Mouse (Mus musculus): ENCODE data around the gene Olfr1351. TPM values are rescaled to one million over a fixed set of nuclear protein-coding genes. Genes with fewer than 3 reads are reported as not detected.
"Not testable (repeated sequence)": the region's sequence is repeated elsewhere in the genome, so short reads cannot be mapped to it uniquely, and the experiment has no call there.

Olfr1351 gene
- not detected in 2 replicates for polyA plus RNA-seq (2015; fragmentation: Nextera tagmentation; extraction: Ambion mirVana)

DNA sequence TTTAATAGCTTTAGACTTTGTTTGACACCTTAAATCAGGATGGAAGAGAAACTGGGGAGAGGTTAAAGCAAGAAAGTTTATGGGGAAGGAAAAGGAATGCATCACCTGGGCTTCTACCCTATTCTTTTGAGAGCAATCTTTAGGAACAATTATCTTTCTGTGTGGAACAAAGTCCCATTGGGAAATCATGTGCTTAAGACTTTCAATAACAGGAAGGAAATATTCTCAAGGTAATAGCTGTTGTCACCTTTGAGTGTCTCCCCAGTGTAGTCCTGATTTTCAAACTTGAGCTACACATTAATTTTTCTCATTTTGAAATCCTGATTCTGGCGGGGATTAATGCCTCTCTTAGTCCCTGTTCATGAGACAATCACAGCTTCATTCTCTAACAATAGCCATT, at the start of gene Olfr1351:
Olfr1351 (plus strand) TSS at position 301 of the 400 bp plus-strand sequence.
- WGBS: 74% methylated on average over 1 of the region's 1 CpGs
- H3K9me3 ChIP-seq (replicated peaks; ENCODE audit: low read length): no peaks in the 10 kb centered on the region
- no peaks in the 10 kb centered on the region for H3K27me3 ChIP-seq (ENCODE audit: insufficient read depth, low read length)
- H3K4me3 ChIP-seq (replicated peaks; ENCODE audit: low read depth, low read length): no peak within 1 kb of the TSS
- H3K27ac ChIP-seq: no peak within 1 kb of the TSS
- no peak within 1 kb of the TSS for H3K4me2 ChIP-seq (ENCODE audit: low read length)
- DNase-seq (ENCODE audit: low spot score) (no peak), ATAC-seq (replicated peaks; ENCODE audit: low FRiP score, low read depth) (no peak)
- H3K36me3 ChIP-seq (ENCODE audit: insufficient read depth, low read length): no peaks in the 10 kb centered on the region
- H3K4me1 ChIP-seq (replicated peaks; ENCODE audit: insufficient read depth, low read length): no peaks in the 10 kb centered on the region
- H3K9ac ChIP-seq (ENCODE audit: low read depth, low read length): no peak within 1 kb of the TSS
- no peak for TF ChIP-seq CTCF (IDR thresholded peaks at IDR 0.05; ENCODE audit: low read depth)

DNA sequence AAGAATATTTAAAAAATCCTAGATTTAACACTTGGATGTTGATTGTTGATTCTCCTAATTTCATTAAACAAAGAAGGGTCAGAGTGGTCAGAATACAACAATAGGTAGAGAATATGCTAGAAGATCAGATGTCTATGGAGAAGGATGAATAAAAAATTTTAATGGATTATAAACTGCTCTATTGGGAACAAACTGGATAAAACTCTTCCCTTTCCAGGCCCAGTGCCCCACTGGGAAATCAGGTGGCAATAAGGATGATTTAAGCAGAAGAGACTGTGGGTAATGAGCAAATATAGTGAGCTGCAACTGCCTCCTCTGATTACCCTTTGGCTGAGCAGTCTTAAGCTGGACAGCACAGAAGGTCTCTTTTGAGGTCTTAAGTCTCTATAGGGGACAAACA, 49.3 kb upstream of the Olfr1351 start, which contains the start of gene Olfr1353:
Olfr1353 (plus strand) TSS at position 301 of the 400 bp plus-strand sequence.
- H3K27me3 ChIP-seq (ENCODE audit: insufficient read depth, low read length); H3K36me3 ChIP-seq (ENCODE audit: insufficient read depth, low read length); H3K27ac ChIP-seq; H3K4me2 ChIP-seq (ENCODE audit: low read length); H3K4me1 ChIP-seq (replicated peaks; ENCODE audit: insufficient read depth, low read length); H3K9me3 ChIP-seq (replicated peaks; ENCODE audit: low read length); ATAC-seq (replicated peaks; ENCODE audit: low FRiP score, low read depth); DNase-seq (ENCODE audit: low spot score); H3K9ac ChIP-seq (ENCODE audit: low read depth, low read length); H3K4me3 ChIP-seq (replicated peaks; ENCODE audit: low read depth, low read length): not testable (repeated sequence)

DNA sequence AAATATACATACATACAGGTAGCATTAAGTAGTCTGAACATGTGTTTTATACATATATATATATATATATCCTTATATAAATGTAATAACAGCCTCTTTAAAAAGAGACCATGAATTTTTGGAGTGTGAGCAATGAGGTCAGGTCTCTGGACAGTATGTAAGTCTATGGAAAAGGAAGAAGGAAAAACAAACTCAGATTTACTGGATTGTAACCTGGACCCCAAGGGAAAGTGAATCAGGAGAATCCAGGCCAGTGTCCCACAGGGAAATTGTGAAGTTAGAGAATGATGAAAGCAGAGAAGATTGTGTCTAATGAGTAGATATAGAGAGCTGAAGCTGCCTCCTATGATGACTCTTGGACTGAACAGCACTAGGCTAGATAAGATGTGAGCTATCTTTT, 31.5 kb upstream of the Olfr1351 start, which contains the start of gene Olfr1352:
Olfr1352 (plus strand) TSS at position 301 of the 400 bp plus-strand sequence.
- ATAC-seq (replicated peaks; ENCODE audit: low FRiP score, low read depth) (no peak), DNase-seq (ENCODE audit: low spot score) (no peak)
- no peak within 1 kb of the TSS for H3K4me3 ChIP-seq (replicated peaks; ENCODE audit: low read depth, low read length)
- no peaks in the 10 kb centered on the region for H3K27me3 ChIP-seq (ENCODE audit: insufficient read depth, low read length)
- H3K4me1 ChIP-seq (replicated peaks; ENCODE audit: insufficient read depth, low read length): no peaks in the 10 kb centered on the region
- no peak for TF ChIP-seq CTCF (IDR thresholded peaks at IDR 0.05; ENCODE audit: low read depth)
- H3K4me2 ChIP-seq (ENCODE audit: low read length): no peak within 1 kb of the TSS
- no peak within 1 kb of the TSS for H3K9ac ChIP-seq (ENCODE audit: low read depth, low read length)
- H3K36me3 ChIP-seq (ENCODE audit: insufficient read depth, low read length): no peaks in the 10 kb centered on the region
- H3K27ac ChIP-seq: no peak within 1 kb of the TSS
- H3K9me3 ChIP-seq (replicated peaks; ENCODE audit: low read length): no peaks in the 10 kb centered on the region

DNA sequence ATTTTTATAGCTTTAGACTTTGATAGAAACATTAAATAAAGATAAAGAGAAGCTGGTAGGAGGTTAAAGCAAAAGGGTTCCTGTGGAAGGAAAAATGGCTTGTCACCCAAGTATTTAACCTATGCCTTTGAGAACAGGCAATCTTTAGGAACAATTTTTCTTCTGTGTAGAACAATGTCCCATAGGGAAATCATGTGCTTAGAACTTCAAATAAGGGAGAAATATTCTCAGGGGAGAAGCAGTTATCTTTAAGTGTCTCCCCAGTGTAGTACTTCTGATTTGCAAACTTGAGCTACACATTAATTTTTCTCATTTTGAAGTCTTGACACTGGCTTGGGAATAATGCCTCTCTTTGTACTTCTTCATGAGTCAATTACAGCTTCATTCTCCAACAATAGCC, 16.2 kb downstream of the Olfr1351 start, which contains the start of gene Olfr57:
Olfr57 (plus strand) TSS at position 301 of the 400 bp plus-strand sequence.
- no peak within 1 kb of the TSS for H3K4me3 ChIP-seq (replicated peaks; ENCODE audit: low read depth, low read length)
- DNase-seq (ENCODE audit: low spot score) (no peak), ATAC-seq (replicated peaks; ENCODE audit: low FRiP score, low read depth) (no peak)
- no peak within 1 kb of the TSS for H3K4me2 ChIP-seq (ENCODE audit: low read length)
- no peak within 1 kb of the TSS for H3K27ac ChIP-seq
- H3K36me3 ChIP-seq (ENCODE audit: insufficient read depth, low read length): no peaks in the 10 kb centered on the region
- no peaks in the 10 kb centered on the region for H3K9me3 ChIP-seq (replicated peaks; ENCODE audit: low read length)
- no peaks in the 10 kb centered on the region for H3K4me1 ChIP-seq (replicated peaks; ENCODE audit: insufficient read depth, low read length)
- H3K9ac ChIP-seq (ENCODE audit: low read depth, low read length): no peak within 1 kb of the TSS
- TF ChIP-seq CTCF (IDR thresholded peaks at IDR 0.05; ENCODE audit: low read depth): no peak
- no peaks in the 10 kb centered on the region for H3K27me3 ChIP-seq (ENCODE audit: insufficient read depth, low read length)

DNA sequence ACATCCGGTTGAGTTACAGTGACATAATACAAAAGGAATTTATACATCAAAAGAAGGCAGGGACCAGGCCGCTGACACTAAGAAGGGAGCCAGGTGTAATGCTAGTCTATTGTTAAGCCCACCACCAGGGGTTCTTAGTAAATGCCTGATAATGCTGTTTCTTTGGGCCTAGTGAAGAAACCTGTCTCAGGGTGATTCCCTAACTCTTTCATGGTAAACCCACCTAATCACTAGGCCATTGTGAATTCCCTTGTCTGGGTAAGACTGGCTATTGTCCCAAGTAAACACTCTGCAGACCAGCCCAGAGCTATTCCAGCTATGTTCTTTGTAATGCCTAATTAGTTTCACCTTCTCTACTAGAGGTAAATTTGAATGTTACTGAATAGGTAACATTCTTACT, 30.2 kb downstream of the Olfr1351 start:
- not testable (repeated sequence) for H3K27ac ChIP-seq; H3K4me2 ChIP-seq (ENCODE audit: low read length); H3K4me3 ChIP-seq (replicated peaks; ENCODE audit: low read depth, low read length); H3K9ac ChIP-seq (ENCODE audit: low read depth, low read length); H3K27me3 ChIP-seq (ENCODE audit: insufficient read depth, low read length); H3K4me1 ChIP-seq (replicated peaks; ENCODE audit: insufficient read depth, low read length); H3K36me3 ChIP-seq (ENCODE audit: insufficient read depth, low read length); H3K9me3 ChIP-seq (replicated peaks; ENCODE audit: low read length); ATAC-seq (replicated peaks; ENCODE audit: low FRiP score, low read depth); DNase-seq (ENCODE audit: low spot score)
- WGBS: 90% methylated on average over 2 of the region's 2 CpGs

DNA sequence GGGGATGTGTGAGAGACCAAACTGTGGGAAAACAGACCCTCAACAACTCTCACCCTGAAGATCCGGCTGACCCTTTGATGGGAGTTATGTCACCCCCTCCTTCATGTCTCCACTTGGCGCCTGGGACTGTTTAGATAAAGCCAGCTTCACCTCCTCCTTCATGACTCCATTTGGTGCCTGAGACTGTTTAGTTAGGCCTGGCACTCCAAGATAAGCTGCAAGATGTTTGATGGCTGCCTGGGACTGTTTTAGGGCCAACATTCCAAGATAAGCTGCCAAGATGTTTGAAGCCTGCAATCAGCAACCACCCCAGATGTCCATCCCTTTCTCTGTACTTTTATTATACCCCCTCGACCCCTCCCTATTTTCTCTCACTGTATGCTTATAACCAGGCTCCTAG, 45.1 kb downstream of the Olfr1351 start:
- not testable (repeated sequence) for ATAC-seq (replicated peaks; ENCODE audit: low FRiP score, low read depth); H3K27ac ChIP-seq; H3K27me3 ChIP-seq (ENCODE audit: insufficient read depth, low read length); DNase-seq (ENCODE audit: low spot score); H3K36me3 ChIP-seq (ENCODE audit: insufficient read depth, low read length); H3K4me2 ChIP-seq (ENCODE audit: low read length); H3K9me3 ChIP-seq (replicated peaks; ENCODE audit: low read length); H3K4me1 ChIP-seq (replicated peaks; ENCODE audit: insufficient read depth, low read length); H3K9ac ChIP-seq (ENCODE audit: low read depth, low read length); H3K4me3 ChIP-seq (replicated peaks; ENCODE audit: low read depth, low read length)
- WGBS: 73% methylated on average over 3 of the region's 3 CpGs

Other genes starting within 250 kb of the Olfr1351 start
- gene Slc1a6, start 232.0 kb upstream of the Olfr1351 start, polyA plus RNA-seq (2015; fragmentation: Nextera tagmentation; extraction: Ambion mirVana): 0.34 and 0.59 TPM in 2 replicates
- not detected in 2 replicates for gene Olfr1356, start 160.3 kb upstream of the Olfr1351 start, polyA plus RNA-seq (2015; fragmentation: Nextera tagmentation; extraction: Ambion mirVana)
- gene Olfr1355, start 136.9 kb upstream of the Olfr1351 start, polyA plus RNA-seq (2015; fragmentation: Nextera tagmentation; extraction: Ambion mirVana): not detected in 2 replicates
- not detected in 2 replicates for gene Olfr1354, start 99.3 kb upstream of the Olfr1351 start, polyA plus RNA-seq (2015; fragmentation: Nextera tagmentation; extraction: Ambion mirVana)
- gene Olfr8, start 61.8 kb upstream of the Olfr1351 start, polyA plus RNA-seq (2015; fragmentation: Nextera tagmentation; extraction: Ambion mirVana): not detected in 2 replicates
- not detected in 2 replicates for gene Olfr1353, start 49.2 kb upstream of the Olfr1351 start, polyA plus RNA-seq (2015; fragmentation: Nextera tagmentation; extraction: Ambion mirVana)
- not detected in 2 replicates for gene Olfr1352, start 31.4 kb upstream of the Olfr1351 start, polyA plus RNA-seq (2015; fragmentation: Nextera tagmentation; extraction: Ambion mirVana)
- gene Olfr57, start 16.3 kb downstream of the Olfr1351 start, polyA plus RNA-seq (2015; fragmentation: Nextera tagmentation; extraction: Ambion mirVana): not detected in 2 replicates
- gene 2610008E11Rik, start 85.1 kb downstream of the Olfr1351 start, polyA plus RNA-seq (2015; fragmentation: Nextera tagmentation; extraction: Ambion mirVana): 18.8 and 19.6 TPM in 2 replicates
- not detected in 2 replicates for gene Vmn2r80, start 136.3 kb downstream of the Olfr1351 start, polyA plus RNA-seq (2015; fragmentation: Nextera tagmentation; extraction: Ambion mirVana)
- not detected in 2 replicates for gene Vmn2r81, start 235.2 kb downstream of the Olfr1351 start, polyA plus RNA-seq (2015; fragmentation: Nextera tagmentation; extraction: Ambion mirVana)

Data from kidney, postnatal 0 days (tissue).